ENCODE assay signal across 9 mouse cellular contexts in the genomic region with DNA sequence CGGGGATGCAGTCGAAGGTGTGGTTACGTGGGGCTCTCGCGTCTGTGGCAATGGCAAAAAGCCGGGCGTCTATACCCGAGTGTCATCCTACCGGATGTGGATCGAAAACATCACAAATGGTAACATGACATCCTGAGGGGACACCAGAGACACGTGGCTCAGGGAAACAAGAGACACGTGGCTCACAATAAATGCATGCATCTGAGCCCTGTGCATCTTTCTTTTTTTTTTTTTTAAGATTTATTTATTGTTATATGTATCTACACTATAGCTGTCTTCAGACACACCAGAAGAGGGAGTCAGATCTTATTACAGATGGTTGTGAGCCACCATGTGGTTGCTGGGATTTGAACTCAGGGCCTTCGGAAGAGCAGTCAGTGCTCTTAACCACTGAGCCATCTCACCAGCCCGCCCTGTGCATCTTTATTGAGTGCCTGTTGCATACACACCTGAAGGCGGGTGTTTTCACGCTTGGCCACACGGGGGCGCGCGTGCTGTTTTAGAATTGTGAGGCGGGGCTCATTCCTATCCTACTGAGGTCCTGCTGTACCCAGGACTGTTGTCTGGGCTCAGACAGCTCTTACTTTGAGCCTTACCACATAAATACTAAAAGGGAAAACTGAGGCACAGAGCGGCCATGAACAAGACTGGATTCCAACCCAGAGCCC. TPM values are rescaled to one million over a fixed set of nuclear protein-coding genes. Genes with fewer than 3 reads are reported as not detected.
DNase-seq lines count a peak whose midpoint lies in the region; ATAC-seq and TF ChIP-seq lines count a peak whose summit lies in the region.
"Not testable (repeated sequence)": the region's sequence is repeated elsewhere in the genome, so short reads cannot be mapped to it uniquely, and the experiment has no call there.
"Had no signal": no experiment of that assay in that cellular context is flagged by ENCODE, and none has a peak within 500 bp of the region (broad histone marks: within the 10 kb centered on the region; RNA-seq: fewer than 3 reads in every experiment).

No protein-coding gene starts in this region.

- H3K4me3 ChIP-seq in E14TG2a.4 (replicated peaks; ENCODE audit: low read length); forebrain, embryonic 13.5 days; liver, embryonic 16.5 days (ENCODE audit: low read depth, low read length); neural tube, embryonic 12.5 days; thymus, adult 2 months (ENCODE audit: control insufficient read depth, insufficient read depth, low read length): not testable (repeated sequence)

- not testable (repeated sequence) for H3K9me3 ChIP-seq in E14TG2a.4 (ENCODE audit: low read length); forebrain, embryonic 13.5 days (replicated peaks); liver, embryonic 16.5 days (replicated peaks; ENCODE audit: control insufficient read depth, low read length); neural tube, embryonic 12.5 days

- DNase-seq in c-Kit-positive CD71-positive TER-119-negative erythroid progenitor cells, embryonic 14.5 days (ENCODE audit: low read depth) = peak; percentile 62
- peak; percentile 78 to 83 for DNase-seq in heart, postnatal 36 days
- peak; percentile 89 for DNase-seq in kidney, postnatal 4 days
- DNase-seq in thymus, adult 2 months = peak; percentile 85

- not testable (repeated sequence) for H3K9ac ChIP-seq in forebrain, embryonic 13.5 days; liver, embryonic 16.5 days (ENCODE audit: low read depth, low read length); neural tube, embryonic 12.5 days

- not testable (repeated sequence) for H3K4me2 ChIP-seq in forebrain, embryonic 13.5 days; liver, embryonic 16.5 days (ENCODE audit: low read depth, low read length); neural tube, embryonic 12.5 days (replicated peaks)

- intact Hi-C loops in heart, postnatal 36 days (cut with DNase I) = loop anchor here (1.0 to 2.0 kb wide), 3 partner anchors 33 to 66 kb away; no protein-coding TSS in a partner anchor

- peak; percentile 68 for ATAC-seq in forebrain, embryonic 13.5 days
- 0 out of 2 replicates have a peak, but pooled peaks have one; percentile 31 for ATAC-seq in liver, embryonic 16.5 days (ENCODE audit: low read depth)
- 0 out of 2 replicates have a peak, but pooled peaks have one; percentile 39 for ATAC-seq in neural tube, embryonic 12.5 days (ENCODE audit: low FRiP score, low read depth)

- not testable (repeated sequence) for H3K27ac ChIP-seq in forebrain, embryonic 13.5 days; liver, embryonic 16.5 days (ENCODE audit: low read length); neural tube, embryonic 12.5 days; thymus, adult 2 months (ENCODE audit: control insufficient read depth, insufficient read depth, low read length)

- TF ChIP-seq CTCF in E14TG2a.4 (conservative IDR thresholded peaks at IDR 0.05; ENCODE audit: low read length) = peak; percentile 69
- TF ChIP-seq CTCF in thymus, adult 2 months (IDR thresholded peaks at IDR 0.05; ENCODE audit: borderline replicate concordance, control insufficient read depth, extremely low read depth, insufficient read depth, low read length, poor library complexity) = peak; percentile 88

- peaks cover 28% of the 10 kb centered on the region for H3K36me3 ChIP-seq in E14TG2a.4 (ENCODE audit: insufficient read depth, low read length)
- H3K36me3 ChIP-seq in forebrain, embryonic 13.5 days (ENCODE audit: poor library complexity, severe bottlenecking) = peaks cover 32% of the 10 kb centered on the region
- H3K36me3 ChIP-seq in liver, embryonic 16.5 days (ENCODE audit: control insufficient read depth, insufficient read depth); thymus, adult 2 months (ENCODE audit: control insufficient read depth, insufficient read depth, low read length): not testable (repeated sequence)
- H3K36me3 ChIP-seq in neural tube, embryonic 12.5 days = peaks cover 33% of the 10 kb centered on the region

- H3K4me1 ChIP-seq in E14TG2a.4 (replicated peaks; ENCODE audit: low read depth, low read length) = peaks cover 48% of the 10 kb centered on the region
- H3K4me1 ChIP-seq in forebrain, embryonic 13.5 days; liver, embryonic 16.5 days (ENCODE audit: control insufficient read depth, low read depth, low read length); neural tube, embryonic 12.5 days; thymus, adult 2 months (replicated peaks; ENCODE audit: control insufficient read depth, insufficient read depth, low read length): not testable (repeated sequence)

- 44% methylated on average over 22 of the region's 22 CpGs for WGBS in forebrain, embryonic 13.5 days
- 38% methylated on average over 22 of the region's 22 CpGs for WGBS in liver, embryonic 16.5 days (ENCODE audit: insufficient replicate concordance)
- WGBS in neural tube, embryonic 12.5 days = 45% methylated on average over 22 of the region's 22 CpGs
- WGBS in thymus, adult 2 months = 47% methylated on average over 22 of the region's 22 CpGs

- not testable (repeated sequence) for TF ChIP-seq POLR2A in thymus, adult 2 months (IDR thresholded peaks at IDR 0.05; ENCODE audit: control insufficient read depth, extremely low read depth, insufficient read depth, low read length, poor library complexity)

- H3K27me3 ChIP-seq in E14TG2a.4 (ENCODE audit: insufficient read depth, low read length) = peaks cover 19% of the 10 kb centered on the region
- not testable (repeated sequence) for H3K27me3 ChIP-seq in forebrain, embryonic 13.5 days; liver, embryonic 16.5 days (ENCODE audit: control insufficient read depth, insufficient read depth, low read depth, low read length); neural tube, embryonic 12.5 days (replicated peaks); thymus, adult 2 months (ENCODE audit: control insufficient read depth, insufficient read depth, low read length)

RNA-seq across cellular contexts. Expression of a gene that starts 1.9 kb away (rescaled TPM):
- polyA plus RNA-seq in forebrain, embryonic 13.5 days (2015; fragmentation: Nextera tagmentation; extraction: Ambion mirVana) = not detected in 2 replicates
- total RNA-seq in heart, postnatal 36 days (2021) = 10 to 100 TPM; 11.6 to 63.9 TPM
- polyA plus RNA-seq in liver, embryonic 16.5 days (2015; fragmentation: Nextera tagmentation; extraction: Ambion mirVana) = not detected in 2 replicates
- not detected in 2 replicates for polyA plus RNA-seq in neural tube, embryonic 12.5 days (2016; fragmentation: Nextera tagmentation; extraction: Ambion mirVana)
- 1,248 and 1,398 TPM in 2 replicates for polyA plus RNA-seq in thymus, adult 2 months (2012; rRNA removed)
- polyA plus RNA-seq: embryonic facial prominence, embryonic 13.5 days had no signal

RNA-seq across cellular contexts. Expression of a gene that starts 6.5 kb away (rescaled TPM):
- 0.24 TPM in 1 of 2 replicates, not detected in the other for polyA plus RNA-seq in forebrain, embryonic 13.5 days (2015; fragmentation: Nextera tagmentation; extraction: Ambion mirVana)
- not detected for total RNA-seq in heart, postnatal 36 days (2021)
- polyA plus RNA-seq in liver, embryonic 16.5 days (2015; fragmentation: Nextera tagmentation; extraction: Ambion mirVana) = 204 and 208 TPM in 2 replicates
- 0.34 and 0.53 TPM in 2 replicates for polyA plus RNA-seq in neural tube, embryonic 12.5 days (2016; fragmentation: Nextera tagmentation; extraction: Ambion mirVana)
- polyA plus RNA-seq in thymus, adult 2 months (2012; rRNA removed) = 3.7 and 8.9 TPM in 2 replicates
- polyA plus RNA-seq: embryonic facial prominence, embryonic 13.5 days had no signal

RNA-seq across cellular contexts. Expression of a gene that starts 16.1 kb away (rescaled TPM):
- 49.0 and 59.0 TPM in 2 replicates for polyA plus RNA-seq in forebrain, embryonic 13.5 days (2015; fragmentation: Nextera tagmentation; extraction: Ambion mirVana)
- 10 to 100 TPM; 53.0 to 53.2 TPM for total RNA-seq in heart, postnatal 36 days (2021)
- 14.7 and 15.3 TPM in 2 replicates for polyA plus RNA-seq in liver, embryonic 16.5 days (2015; fragmentation: Nextera tagmentation; extraction: Ambion mirVana)
- 60.5 and 62.6 TPM in 2 replicates for polyA plus RNA-seq in neural tube, embryonic 12.5 days (2016; fragmentation: Nextera tagmentation; extraction: Ambion mirVana)
- polyA plus RNA-seq in thymus, adult 2 months (2012; rRNA removed) = 103 and 121 TPM in 2 replicates

RNA-seq across cellular contexts. Expression of a gene that starts 18.1 kb away (rescaled TPM):
- polyA plus RNA-seq in forebrain, embryonic 13.5 days (2015; fragmentation: Nextera tagmentation; extraction: Ambion mirVana) = 33.6 TPM in 1 of 2 replicates, not detected in the other
- total RNA-seq in heart, postnatal 36 days (2021) = not detected
- polyA plus RNA-seq in liver, embryonic 16.5 days (2015; fragmentation: Nextera tagmentation; extraction: Ambion mirVana) = 2.5 TPM in 1 of 2 replicates, not detected in the other
- polyA plus RNA-seq in neural tube, embryonic 12.5 days (2016; fragmentation: Nextera tagmentation; extraction: Ambion mirVana) = 28.4 and 40.5 TPM in 2 replicates
- polyA plus RNA-seq in thymus, adult 2 months (2012; rRNA removed) = not detected in 2 replicates

RNA-seq across cellular contexts. Expression of a gene that starts 18.2 kb away (rescaled TPM):
- 290 and 308 TPM in 2 replicates for polyA plus RNA-seq in forebrain, embryonic 13.5 days (2015; fragmentation: Nextera tagmentation; extraction: Ambion mirVana)
- not detected for total RNA-seq in heart, postnatal 36 days (2021)
- 4.8 and 5.1 TPM in 2 replicates for polyA plus RNA-seq in liver, embryonic 16.5 days (2015; fragmentation: Nextera tagmentation; extraction: Ambion mirVana)
- 296 and 301 TPM in 2 replicates for polyA plus RNA-seq in neural tube, embryonic 12.5 days (2016; fragmentation: Nextera tagmentation; extraction: Ambion mirVana)
- polyA plus RNA-seq in thymus, adult 2 months (2012; rRNA removed) = 1.1 and 1.9 TPM in 2 replicates

Comparison
In these comparisons a context has a peak if more than half of its experiments do, and no peak if none do; other contexts are left out.
1. RNA of a gene that starts 1.9 kb away (polyA plus RNA-seq): 1,248 to 1,398 TPM in thymus, adult 2 months; not detected in forebrain, embryonic 13.5 days, not detected in liver, embryonic 16.5 days and not detected in neural tube, embryonic 12.5 days; every median in the first group is over 1,000 times any median in the second.
2. RNA of a gene that starts 6.5 kb away (polyA plus RNA-seq): 204 to 208 TPM in liver, embryonic 16.5 days; 3.7 to 8.9 TPM in thymus, adult 2 months, 0.34 to 0.53 TPM in neural tube, embryonic 12.5 days and 0.24 TPM in forebrain, embryonic 13.5 days; every median in the first group is over 10 times any median in the second.
3. Peak in every context shown above with its lines, with median percentiles within 50 percentile points of each other: DNase-seq and ATAC-seq.